Mouse (Mus musculus) heart, postnatal 4 days (tissue): Measurements from ENCODE around the gene Mboat1. TPM values are rescaled to one million over a fixed set of nuclear protein-coding genes. Genes with fewer than 3 reads are reported as not detected.

Experiments used
- DNase-seq: peaks from one replicate; pipeline ENCODE4 v3.0.0; 2021
- total RNA-seq, 2 experiments: library from RNA; stranded (reverse); gene quantifications; 2 replicates each; pipeline ENCODE4 v1.2.3; 2021

Mboat1 gene
- 1 to 10 TPM; 1.6 to 2.2 TPM for total RNA-seq

DNA sequence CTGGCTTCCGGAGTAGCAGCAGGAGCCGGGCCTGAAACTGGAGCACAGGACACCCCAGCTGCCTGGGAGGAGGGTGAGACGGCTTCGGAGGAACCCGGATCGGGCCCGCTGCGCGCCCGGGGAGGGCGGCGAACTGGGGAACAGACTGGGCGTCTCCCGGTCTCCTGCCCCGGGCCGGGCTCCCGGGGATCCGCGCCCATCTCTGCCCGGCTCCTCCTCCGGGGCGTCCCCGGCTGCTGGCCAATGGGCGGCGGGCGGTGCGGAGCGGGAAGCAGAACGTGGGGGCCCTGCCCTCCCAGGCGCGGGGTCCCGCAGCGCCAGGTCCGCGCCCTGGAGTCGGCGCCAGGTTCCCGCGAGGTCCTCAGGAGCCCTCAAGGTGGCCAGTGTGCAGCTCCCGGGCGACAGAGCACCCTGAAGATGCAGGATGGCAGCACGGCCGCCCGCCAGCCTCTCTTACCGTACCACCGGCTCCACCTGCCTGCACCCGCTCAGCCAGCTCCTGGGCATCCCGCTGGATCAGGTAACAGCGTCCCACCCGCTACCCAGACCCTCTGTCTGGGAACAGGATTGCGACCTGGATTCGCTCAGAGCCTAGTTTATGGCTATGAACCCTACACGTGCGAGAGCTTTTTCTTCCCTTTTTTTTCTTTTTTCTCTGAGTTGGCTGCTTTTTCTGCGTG, at the start of gene Mboat1:
Gene Mboat1 (plus strand): TSS at position 247 of the 680 bp plus-strand sequence.
- peak; percentile 81 for DNase-seq

DNA sequence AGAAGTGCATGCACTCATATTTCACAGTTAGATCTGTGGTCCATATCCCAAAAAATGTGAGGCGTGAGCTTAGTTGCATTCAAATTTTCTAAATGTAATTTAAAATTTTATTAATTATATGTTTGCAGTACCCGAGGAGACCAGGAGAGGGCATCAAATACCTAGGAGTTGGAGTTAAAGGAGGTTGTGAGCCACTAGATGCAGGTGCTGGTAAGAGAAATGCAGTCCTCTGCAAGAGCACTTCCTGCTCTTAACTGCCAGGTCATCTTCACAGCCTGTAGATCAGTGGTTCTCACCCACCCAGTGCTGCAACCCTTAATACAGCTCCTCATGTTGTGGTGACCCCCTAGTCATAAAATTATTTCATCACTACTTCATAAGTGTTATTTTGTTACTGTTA, 43.2 kb upstream of the Mboat1 start:
- DNase-seq, result no peak

DNA sequence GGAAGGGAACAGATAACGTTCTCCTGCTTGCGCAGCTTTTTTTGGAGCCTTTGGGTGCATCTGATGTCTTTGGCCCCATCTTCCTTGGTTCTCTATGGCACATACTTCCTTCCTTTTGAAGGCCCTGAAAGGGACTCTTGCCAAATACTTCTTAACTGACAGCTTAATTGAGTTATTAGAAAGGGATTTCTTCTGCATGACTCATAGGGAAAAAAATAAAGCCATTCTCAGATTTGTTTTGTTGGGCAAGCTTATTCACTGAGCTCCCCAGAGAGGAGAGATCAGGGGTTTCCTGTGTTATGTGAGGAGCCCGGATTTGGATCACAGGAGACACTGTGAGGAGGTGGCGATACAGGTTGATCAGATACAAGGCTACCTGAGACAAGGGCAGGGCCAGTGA, 40.4 kb upstream of the Mboat1 start:
- no peak for DNase-seq

DNA sequence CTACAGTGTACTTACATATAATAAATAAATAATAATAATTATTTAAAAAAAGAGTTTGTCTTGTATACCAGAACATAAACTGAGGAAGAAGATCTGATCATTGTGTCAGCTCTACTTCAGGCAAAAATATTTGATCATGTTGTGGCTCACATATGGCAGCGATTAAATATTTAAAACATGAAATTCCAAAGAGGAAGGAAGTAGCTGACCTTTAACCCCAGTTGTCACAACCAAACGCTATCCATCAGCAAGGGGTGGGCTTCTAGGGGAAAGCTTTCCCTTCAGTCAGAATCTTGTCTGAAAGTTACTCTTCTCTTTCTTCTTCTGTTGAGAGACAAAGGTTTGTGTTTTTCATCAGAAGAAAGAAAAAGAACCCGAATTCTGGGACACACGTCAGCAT, 39.8 kb upstream of the Mboat1 start:
- DNase-seq, result no peak

DNA sequence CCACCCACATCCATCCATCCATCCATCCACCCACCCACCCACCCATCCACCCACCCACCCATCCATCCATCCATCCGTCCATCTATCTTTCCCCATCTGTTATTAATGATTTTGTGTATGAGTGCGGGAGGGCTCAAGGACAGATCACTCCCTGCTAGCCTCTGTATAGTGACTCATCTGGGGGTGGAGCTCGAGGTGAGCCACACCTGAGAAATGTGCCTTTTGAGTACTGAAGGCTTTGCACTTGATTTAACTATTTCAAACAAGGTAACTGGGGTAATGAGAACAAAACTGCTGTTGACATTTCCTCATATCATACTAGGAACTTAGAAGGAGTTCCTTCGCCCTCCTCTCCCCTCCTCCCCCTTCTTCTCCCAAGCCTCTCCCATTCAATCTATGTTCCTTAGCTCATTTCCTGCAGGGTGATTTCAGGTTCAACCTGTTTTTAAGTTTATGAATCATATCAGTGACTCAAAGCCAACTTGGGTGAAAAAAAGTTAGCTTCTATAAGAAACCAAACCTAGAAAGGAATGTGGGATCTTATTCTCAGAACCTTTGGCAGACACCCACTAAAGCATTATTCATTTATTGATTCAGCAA, 27.2 kb upstream of the Mboat1 start:
- no peak for DNase-seq

DNA sequence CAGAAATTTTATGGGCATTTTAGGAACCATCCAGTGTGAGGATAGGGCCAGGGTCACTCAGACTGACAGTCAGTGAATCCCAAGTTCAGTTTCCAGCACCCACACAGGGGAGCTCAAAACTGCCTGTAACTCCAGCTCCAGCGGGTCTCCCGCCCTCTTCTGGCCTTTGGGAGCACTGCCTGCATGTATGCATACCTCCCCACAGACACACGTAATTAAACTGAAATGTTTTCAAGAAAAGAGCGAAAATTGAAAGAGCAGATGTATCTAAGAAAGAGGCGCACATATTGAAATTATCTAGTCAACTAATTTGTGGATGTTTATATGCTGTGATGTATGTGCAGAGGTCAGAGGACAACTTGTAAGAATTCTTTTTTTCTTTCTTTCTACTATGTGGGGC, 20.5 kb upstream of the Mboat1 start:
- no peak for DNase-seq

DNA sequence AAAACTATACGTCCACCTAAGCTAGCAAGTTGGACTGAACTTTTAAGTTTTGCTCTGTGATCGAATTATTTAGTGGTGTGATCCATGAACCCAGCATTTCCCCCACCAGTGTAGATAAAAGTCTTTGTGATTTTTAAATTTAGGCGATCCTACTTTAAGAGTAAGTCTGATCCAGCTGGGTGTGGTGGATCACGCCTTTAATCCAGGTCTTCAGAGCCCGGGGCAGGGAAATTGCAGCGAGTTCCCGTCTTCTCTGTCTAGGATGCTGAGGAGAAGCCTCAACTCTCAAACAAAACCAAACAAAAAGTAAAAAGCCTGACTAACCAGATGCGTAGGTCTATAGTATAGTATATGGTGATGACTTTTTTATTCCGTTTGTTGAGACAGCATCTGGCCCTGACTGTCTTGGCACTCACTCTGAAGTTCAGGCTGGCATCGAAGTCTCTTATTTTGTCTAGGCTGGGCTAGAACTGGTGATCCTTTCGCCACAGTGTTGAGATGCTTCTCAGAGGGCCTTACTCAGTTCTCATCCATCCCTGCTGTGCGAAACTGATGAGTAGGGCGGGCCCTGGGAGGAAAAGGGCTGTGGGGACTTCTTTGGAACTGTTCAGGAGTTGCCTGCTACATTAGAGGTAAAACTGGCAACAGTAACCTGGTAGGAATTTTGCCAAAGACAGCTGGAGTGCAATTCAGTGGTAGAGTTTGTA, 787 bp downstream of the Mboat1 start:
- DNase-seq, result no peak

DNA sequence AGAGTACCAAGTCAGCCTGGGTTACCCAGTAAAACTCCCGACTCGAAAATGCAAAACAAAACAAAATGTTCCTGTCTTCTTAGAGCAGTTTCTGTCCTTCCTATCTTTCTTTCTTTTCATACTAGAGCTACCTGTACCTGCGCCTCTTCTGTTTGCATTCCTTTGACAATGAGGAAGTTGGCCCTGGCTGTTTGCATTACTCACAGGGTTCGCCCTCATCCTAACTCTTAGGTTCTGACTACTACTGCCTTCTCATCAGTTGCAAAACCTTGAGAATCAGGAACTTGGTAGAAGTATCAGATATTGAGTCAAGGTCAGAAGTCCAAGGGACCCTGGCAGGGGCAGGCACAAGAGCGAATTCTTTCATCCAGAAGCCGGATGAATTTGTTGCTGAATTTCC, 1.7 kb downstream of the Mboat1 start:
- DNase-seq, result no peak

DNA sequence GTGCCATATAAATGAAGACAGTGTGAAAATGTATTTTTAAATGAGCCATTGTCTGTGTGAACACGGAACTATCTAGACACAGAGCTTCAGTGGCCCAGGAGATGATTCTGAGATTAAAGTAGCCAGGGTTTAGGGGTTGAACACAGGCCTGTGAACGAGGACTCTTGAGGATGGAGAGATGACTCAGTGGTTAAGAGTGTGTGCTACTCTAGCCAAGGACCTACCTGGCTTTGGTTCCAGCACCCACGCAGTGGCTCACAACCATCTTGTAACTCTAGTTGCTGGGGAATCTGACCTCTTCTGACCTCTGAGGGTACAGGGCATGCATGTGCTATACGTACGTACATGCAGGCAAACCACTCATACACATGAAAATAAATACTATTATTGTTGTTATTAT, 3.9 kb downstream of the Mboat1 start:
- DNase-seq, result no peak

DNA sequence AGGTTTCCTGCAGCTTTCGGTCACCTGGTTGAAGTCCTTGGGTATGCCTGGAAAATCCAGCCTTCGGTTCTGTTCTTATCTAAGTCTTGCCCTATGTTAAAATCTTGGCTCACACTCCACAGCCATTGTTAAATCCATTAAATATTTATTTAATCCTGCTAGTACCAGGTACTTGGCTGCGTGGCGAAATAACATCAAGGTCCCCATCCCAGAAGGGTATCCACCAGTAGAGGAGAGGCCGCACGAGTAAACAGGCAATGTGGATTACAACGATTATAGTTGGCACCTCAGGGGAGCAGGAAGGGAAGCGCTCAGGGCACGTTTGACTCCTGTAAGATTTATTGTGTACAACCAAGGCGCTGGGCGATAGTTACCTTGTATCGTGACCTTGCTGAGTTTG, 4.4 kb downstream of the Mboat1 start:
- DNase-seq, result no peak

DNA sequence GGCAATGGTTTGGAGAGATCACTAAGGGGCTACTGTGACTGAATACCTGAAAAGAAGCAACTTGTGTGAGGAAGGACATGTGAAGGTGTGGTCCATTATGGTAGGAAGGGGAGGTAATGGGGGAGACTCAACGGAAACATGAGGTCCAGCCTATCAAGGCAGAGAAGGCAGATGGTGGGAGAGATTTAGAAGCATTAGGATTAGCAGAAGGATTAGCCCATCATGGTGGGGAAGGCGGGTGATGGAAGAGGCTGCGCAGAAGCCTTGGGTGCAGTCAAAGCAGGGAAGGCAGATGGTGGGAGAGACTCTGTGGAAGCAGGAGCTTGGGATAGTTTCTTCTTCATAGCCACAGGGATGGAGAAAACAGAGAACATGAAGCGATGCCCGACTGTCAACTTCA, 5.7 kb downstream of the Mboat1 start:
- DNase-seq, result no peak

DNA sequence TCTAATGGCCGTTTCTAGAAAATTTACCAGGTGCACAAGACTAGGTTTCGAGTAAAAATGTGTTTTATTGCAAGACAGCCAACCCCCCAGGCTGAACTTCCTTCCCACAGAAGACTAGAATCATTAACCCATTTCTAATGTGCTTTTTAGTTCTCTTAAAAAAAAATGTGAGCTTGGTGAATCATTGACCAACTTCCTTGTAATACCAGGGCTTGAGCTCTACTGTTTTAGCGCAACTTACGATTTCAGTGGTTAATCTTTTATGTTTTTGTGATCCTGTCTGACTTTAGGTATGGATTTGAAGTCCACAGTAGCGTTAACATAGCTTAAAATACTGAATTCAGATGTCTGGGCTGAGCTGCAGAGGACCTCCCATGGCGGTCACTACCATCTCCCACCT, 10.2 kb downstream of the Mboat1 start:
- no peak for DNase-seq

DNA sequence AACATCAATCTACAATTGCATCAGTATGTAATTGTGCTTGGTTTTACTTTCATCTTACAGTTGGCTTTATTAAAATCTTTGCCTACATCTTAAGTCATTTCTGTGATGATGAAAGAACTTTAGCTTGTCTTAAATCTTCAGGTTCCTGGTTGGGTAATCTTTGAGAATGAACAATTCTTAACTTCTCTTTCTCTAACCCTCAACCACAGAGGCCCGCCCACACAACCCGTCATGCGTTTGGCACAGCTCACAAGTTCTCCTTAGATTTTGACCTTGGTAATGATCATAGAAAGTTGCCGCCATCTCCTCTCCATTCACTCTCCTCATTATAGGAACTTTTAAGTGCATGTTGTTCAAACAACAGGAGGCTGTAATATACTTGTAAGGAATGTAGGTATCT, 18.0 kb downstream of the Mboat1 start:
- no peak for DNase-seq

DNA sequence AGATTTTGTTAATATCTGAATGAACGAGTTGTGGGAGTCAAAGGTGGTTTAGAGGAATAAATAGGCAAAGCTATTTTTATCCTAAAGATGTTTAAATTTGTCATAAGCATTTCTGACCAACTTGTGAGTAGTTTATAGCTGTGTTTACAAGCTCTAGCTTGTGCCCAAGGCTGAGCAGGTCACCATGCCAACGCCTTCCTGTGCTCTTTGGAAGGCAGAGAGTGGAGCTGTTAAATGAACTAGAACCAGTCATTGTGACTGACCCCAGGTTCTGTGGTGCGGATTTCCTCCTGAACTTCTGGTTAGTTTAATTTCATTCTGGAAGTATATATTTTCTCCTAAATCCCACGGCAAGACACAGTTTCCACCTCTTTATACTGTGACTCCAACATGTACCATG, 23.3 kb downstream of the Mboat1 start:
- DNase-seq, result no peak

DNA sequence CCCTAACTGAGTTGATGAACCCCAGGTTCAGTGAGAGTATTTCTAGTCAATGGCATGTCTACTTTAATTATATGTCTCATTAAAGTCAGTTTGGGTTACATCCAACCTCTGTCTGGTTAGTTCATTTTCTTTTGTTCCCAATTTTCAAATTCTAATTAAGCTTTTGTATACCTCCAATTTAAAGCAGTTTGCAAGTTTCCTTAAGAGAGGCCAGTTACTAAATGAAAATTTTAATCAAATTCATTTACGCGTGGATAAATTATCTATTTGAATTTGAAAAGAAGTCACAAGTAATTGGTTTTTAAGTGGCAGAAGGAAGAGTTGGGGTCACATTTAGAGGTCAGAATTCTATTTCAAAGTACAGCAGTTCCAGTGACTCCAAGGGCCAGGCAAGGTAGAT, 27.2 kb downstream of the Mboat1 start:
- no peak for DNase-seq

DNA sequence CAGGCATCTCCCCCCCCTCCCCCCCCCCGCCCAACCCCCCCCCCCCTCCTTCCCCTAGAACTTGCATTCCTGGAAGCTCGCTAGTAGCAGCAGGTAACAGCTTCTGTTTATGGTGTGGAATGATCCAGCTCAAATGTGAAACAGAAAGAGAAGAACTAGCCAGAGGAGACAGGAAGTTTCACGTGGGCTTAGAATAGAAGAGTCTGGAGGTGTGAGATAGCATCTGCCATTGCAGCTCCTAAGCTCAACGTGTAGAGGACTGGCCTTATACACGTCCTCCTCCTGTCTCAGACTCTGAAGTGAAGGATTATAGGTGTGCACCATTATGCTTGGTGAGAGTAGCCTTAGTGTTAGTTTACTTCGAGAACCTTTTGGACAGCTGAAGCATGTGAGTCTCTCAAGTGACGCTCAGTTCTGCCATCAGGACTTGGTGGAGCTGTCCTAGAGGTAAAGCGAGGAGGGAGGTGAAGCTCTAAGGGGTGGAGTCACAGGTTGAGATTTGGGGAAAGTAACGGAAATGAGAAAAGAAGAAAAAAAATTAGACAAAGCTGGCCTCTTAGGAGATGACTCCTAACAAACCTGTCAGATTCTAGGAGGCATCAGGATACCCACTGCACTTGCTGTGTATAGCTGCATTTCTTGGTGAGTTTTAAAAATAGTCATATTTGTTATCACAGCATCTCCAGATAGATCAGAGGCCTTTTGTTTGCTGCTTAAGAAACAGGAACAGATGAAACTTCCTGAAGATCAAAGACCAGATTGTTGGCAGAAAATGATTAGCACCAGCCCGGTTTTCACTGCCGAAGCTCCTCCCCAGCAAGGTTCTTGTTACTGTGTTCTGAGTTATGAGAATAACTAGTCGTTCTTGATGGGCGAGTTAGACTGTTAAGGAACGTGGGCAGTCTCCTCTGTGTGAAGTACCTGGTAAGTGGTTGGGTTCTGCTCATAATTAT, 30.1 kb downstream of the Mboat1 start:
- no peak for DNase-seq

DNA sequence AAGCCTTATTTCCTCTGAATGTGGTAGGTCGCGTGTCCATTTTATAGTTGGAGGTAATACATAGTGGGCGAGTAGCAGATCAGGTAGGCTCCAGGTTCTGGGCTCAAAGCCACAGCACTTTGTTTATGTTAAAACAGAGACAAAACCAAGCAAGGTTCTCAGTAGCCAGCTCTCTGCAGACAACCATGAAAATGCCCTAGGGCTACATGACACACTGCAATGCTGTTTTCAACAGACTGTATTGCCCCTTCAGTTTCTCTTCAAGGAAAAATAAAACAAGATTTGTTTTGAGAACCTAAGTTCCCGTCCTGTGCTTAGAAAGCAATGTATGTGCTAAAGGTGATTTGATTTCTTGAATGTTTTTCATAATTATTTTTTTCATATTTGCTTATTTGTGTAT, 31.2 kb downstream of the Mboat1 start:
- DNase-seq, result no peak

DNA sequence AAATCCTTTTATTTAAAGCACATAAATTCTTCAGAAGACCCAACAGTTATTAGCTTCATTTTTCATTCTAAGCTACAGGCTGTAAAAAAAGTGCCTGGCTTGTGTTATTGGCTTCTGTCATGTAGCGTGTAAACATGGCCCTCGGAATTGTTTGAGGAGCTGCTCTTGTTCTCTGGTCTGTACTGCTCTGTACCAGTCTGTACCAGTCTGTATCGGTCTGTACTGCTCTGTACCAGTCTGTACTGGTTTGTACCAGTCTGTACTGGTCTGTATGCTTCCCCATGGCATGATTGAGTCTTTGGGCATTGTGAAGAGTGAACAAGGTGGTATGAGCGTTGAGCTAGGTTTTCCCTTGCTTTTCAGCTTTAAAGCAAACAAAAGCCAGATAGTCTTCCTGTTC, 32.5 kb downstream of the Mboat1 start:
- no peak for DNase-seq

DNA sequence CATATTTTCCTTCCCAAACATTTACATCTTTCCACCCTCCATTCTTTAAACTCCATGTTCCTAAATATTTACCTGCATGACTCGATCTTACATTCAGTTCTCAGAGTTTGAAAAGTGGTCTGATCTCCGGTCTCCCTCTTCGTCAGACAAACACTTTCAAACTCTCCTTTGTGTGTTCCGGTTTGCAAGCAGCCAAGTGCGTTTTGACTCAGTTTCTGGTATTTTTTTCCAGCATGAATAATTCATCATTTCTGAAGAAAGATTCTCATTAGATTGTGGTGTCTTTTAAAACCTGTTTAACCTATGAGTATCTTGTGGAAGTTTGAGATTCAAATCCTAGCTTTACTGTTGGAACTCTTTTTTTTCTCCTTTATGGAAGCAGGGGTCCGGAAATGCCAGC, 33.8 kb downstream of the Mboat1 start:
- no peak for DNase-seq

DNA sequence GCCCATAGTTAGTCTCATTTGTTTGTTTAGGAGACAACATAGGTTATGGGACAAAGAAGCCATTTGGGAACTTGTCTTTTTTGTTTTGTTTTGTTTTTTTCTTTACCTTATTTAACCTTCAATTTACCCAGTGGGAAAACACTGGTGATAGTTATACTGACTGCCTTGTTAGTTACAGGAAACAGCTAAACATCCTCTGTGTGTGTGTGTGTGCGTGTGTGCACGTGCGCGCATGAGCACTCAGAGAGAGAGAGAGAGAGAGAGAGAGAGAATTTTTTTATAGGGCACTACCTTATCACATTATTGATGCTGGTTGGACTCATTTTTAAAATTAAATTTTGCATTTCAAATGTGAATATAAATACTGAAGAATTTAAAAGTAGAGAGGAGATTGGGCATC, 38.3 kb downstream of the Mboat1 start:
- no peak for DNase-seq

DNA sequence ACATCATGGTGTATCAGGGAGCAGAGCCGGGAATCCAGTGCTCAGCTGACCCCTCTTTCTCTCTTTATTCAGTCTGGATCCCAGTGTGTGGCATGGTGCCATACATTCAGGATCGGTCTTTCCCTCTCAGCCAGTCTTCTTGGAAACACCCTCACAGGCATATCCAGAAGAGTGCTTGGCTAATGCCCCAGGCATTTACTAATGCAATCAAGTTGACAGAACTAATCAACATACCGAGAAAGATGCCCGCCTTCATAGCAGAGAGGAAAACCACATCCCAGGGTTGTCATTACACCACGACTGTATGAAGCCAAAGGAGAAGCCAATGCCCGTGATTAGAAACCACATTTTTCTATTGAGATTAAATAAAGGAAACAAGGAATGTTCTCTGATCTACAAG, 41.1 kb downstream of the Mboat1 start:
- DNase-seq, result no peak

DNA sequence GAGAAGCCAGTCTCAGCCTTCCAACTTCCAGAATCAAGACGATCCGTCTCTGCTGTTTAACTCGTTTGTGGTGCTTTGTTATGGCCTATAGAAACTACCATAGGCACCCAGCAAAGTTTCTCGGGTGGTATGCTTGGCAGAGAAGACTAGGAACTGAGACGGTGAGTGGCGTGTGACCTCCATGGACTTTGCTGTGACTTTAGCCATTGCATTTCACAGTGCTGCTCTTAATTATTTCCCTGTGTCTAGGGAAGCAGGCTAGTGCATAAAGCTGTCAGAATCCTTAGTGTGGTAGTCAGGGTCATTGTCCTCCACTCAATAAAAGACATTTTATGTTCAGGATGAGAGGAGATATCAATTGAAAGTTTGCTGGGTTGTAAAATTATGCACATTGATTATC, 49.3 kb downstream of the Mboat1 start:
- DNase-seq, result no peak

DNA sequence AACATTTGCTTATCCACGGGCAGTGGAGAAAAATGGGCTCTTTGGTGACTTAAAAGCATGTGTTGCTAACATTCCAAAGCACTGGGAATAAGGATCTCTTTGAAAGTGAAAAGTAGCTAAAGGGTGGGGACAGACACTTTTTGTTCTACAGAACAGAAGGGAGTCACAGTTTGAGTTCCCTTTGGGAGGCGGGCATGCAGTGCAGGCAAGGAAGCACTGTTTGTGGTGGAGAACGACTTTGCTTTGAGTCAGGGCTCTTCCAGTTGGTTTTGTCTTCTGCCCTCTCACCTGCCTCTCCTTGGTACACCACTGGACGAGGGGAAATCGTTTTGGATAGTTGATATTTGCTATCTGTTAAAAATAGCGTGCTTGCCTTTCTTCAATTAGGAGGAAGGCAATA, 49.7 kb downstream of the Mboat1 start:
- DNase-seq, result no peak
